Mouse (Mus musculus): ENCODE measurements around the gene Btbd2.

Btbd2 gene

GRCm38 (mm10) chr10:80604988-80605387 lies 51.9 kb downstream of the Btbd2 start:
- DNase-seq = peak; percentile 11

DNA sequence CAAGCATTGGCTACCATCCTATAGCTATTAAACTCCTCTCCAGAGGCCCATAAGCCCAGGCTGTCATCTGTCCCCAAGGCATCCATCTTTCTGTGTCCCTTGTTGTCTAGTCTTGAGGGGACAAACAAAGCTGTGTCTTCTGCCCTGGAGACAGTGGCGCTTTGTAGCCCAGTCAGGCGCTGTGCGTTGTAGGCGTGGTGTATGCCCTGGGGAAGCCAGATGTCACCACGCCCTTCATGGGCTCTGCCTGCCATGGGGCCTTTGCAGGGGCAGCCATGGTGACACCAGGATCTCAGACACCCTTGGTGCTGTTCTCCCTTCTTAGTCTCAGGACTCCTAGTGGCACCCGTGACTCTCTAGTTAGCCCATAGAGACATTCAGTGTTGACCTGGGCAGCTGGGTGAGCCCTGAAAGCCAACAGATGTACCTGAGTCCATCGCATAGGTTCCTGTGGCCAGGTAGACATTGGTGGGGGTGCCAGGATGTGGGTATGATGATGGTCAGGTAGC lies 52.8 kb downstream of the Btbd2 start:
- DNase-seq = peak; percentile 54

- DNase-seq = no peak
Measured at GRCm38 (mm10) chr10:80603364-80603763, 53.5 kb downstream of the Btbd2 start.

DNA sequence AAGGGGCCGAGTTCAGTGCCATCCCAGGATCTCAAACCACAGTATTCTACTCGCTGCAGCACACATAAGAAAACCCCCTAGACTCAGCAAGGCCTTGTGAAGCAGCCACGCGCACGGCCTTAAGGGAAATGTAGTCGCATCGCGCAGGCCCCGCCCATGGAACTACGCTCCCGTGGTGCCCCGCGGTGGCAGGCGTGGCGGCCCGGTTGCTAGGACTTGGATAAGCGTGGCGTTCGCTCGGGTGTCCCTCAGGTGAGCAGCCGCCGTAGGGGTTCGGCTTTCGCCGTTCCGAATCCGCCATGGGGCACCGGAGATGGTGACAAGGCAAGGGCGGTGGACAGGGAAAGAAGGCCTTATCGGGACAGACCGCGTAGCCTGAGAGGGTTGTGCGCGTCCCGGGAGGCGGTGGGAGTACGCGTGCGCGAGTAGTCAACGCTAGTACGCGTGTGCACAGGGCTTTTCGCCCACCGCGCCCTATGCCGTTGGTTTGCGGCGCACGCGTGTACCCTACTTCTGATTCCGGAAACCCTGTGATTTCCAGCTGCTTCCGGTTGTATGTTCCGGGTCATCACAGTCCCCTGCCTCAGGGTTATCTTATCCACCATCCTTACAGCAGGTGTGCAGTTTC lies 54.1 kb downstream of the Btbd2 start, which contains the start of the genes Scamp4 and Adat3:
Gene Scamp4, plus strand, starts transcription at position 175 of the 628 bp plus-strand sequence.
Gene Adat3, plus strand, starts transcription at position 183 of the 628 bp plus-strand sequence.
- peak; percentile 96 for DNase-seq

DNA sequence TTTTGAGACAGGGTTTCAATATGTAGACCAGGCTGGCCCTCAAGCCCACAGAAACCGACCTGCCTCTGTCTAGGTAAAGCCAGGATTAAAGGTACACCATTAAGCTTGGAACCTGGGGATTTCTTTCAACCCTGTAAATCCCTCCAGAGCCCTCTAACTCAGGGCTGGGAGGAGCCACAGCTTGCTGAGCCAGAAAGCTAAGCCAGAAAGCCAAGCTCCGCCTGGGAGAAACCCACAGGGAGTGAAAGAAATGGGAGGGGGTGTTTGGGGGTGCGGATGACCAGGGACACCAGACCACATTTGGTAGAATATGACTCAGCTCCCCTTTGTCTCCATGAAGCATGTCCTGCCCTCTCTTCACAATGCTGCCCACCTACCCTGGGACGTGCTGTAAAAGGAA lies 60.6 kb downstream of the Btbd2 start:
- no peak for DNase-seq

Measured in thymus, postnatal 14 days (tissue).